Mouse (Mus musculus) embryonic facial prominence, embryonic 10.5 days (tissue): ENCODE data around the gene Macrod2. TPM values are rescaled to one million over a fixed set of nuclear protein-coding genes. Genes with fewer than 3 reads are reported as not detected.

ENCODE experiments used
- DNase-seq: peaks from one replicate; pipeline ENCODE4 v3.0.0-alpha.2; 2017; ENCODE audit warnings: low spot score
- H3K27ac ChIP-seq: fragments of 300-500 bp; sonication (generic); replicated peaks from 2 replicates; pipeline ENCODE4 v1.5.1; 2016; ENCODE audit warnings: mild to moderate bottlenecking
- H3K27me3 ChIP-seq: fragments of 300-500 bp; sonication (generic); replicated peaks from 2 replicates; pipeline ENCODE4 v1.6.1; 2016; ENCODE audit warnings: low read depth, mild to moderate bottlenecking; ENCODE audit not compliant: poor library complexity, severe bottlenecking
- H3K36me3 ChIP-seq: fragments of 300-500 bp; sonication (generic); replicated peaks from 2 replicates; pipeline ENCODE4 v1.6.1; 2016; ENCODE audit warnings: mild to moderate bottlenecking, moderate library complexity
- H3K4me1 ChIP-seq: fragments of 300-500 bp; sonication (generic); 2 replicates; pipeline ENCODE4 v1.6.1; 2016
- H3K4me3 ChIP-seq: fragments of 300-500 bp; sonication (generic); 2 replicates; pipeline ENCODE4 v1.5.1; 2016; ENCODE audit warnings: mild to moderate bottlenecking, moderate library complexity
- H3K9me3 ChIP-seq: fragments of 300-500 bp; sonication (generic); 2 replicates; pipeline ENCODE4 v1.6.1; 2016; ENCODE audit warnings: mild to moderate bottlenecking
- WGBS: fragments of 180-500 bp; shearing (Covaris S2); methylation state at CpG from one replicate; pipeline ENCODE4 v1.1.7; 2016; 5-methylcytosine and 5-hydroxymethylcytosine counted together
- polyA plus RNA-seq: library from polyadenylated mRNA; unstranded; fragments of >200 nt; fragmentation: Nextera tagmentation; extraction: Ambion mirVana; gene quantifications from 2 replicates; pipeline ENCODE4 v1.2.1, GENCODE M21; 2016

Macrod2 gene
- polyA plus RNA-seq, 1 experiment from 2014 or later: 25.8 TPM

GRCm38 (mm10) chr2:142437606-142438461 lies 2042.7 kb downstream of the Macrod2 start:
- Histone ChIP-seq H3K27me3 (peaks cover 22% of the 10 kb centered on the region), H3K9me3 (no peaks in the 10 kb centered on the region), H3K36me3 (no peaks in the 10 kb centered on the region), H3K4me1 (peaks cover 9% of the 10 kb centered on the region), H3K4me3 (no peak overlapping the region), H3K27ac (peak overlapping the region; percentile 41)
- DNase-seq: peak; percentile 12
- 52% methylated on average over 6 of the region's 6 CpGs for WGBS

Other genes starting within 250 kb of the Macrod2 start
- gene Gm17374, start 243.3 kb upstream of the Macrod2 start, polyA plus RNA-seq: not detected in 2 replicates
- 29.8 and 33.2 TPM in 2 replicates for gene Esf1, start 224.7 kb upstream of the Macrod2 start, polyA plus RNA-seq
- gene Ndufaf5, start 224.7 kb upstream of the Macrod2 start, polyA plus RNA-seq: 26.7 and 28.7 TPM in 2 replicates
- not detected in 2 replicates for gene Sel1l2, start 5.6 kb upstream of the Macrod2 start, polyA plus RNA-seq